Mouse (Mus musculus): Measurements from ENCODE around the gene Prr12.

DNA sequence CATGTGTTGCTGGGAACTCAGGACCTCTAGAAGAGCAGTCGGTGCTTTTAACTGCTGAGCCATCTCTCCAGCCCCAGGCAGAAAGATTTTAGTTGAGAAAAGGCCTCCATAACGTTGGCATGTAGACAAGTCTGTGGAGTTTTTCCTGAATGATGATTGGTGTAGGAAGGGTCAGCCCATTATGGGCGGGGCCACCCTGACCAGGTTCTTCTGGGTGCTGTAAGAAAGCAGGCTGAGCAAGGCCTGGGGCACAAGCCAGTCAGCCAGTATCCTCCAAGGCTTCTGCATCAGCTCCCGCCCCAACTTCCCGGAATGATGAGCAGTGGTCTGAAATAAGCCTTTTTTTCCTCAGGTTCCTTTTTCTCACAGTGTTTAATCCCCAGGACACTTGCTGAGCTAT lies 28.3 kb upstream of the Prr12 start:
- no peak for TF ChIP-seq POLR2A (IDR thresholded peaks at IDR 0.05; ENCODE audit: low read depth, low read length)
- no peak for TF ChIP-seq CTCF (IDR thresholded peaks at IDR 0.05; ENCODE audit: extremely low read depth, insufficient read length, insufficient replicate concordance, low read depth, low read length)
